Mouse (Mus musculus) stomach, postnatal 0 days (tissue): ENCODE measurements at regions not wholly inside any gene's neighbourhood (a gene's known extent, or its start where the extent isn't known, plus 50 kb on each side); places are given as distances from the start of the nearest gene placed in this dataset.

Source experiments
- ATAC-seq: fragments of 200-750 bp; cut with Nextera tagmentation; 2 replicates; pipeline ENCODE4 v1.8.0; 2017; ENCODE audit not compliant: low FRiP score, low TSS enrichment
- DNase-seq: peaks from one replicate; pipeline ENCODE4 v3.0.0-alpha.2; 2016; ENCODE audit warnings: low spot score
- H3K27ac ChIP-seq: fragments of 300-500 bp; sonication (generic); replicated peaks from 2 replicates; pipeline ENCODE4 v1.5.1; 2014; ENCODE audit warnings: mild to moderate bottlenecking, control low read depth
- H3K27me3 ChIP-seq: fragments of 300-500 bp; sonication (generic); 2 replicates; pipeline ENCODE4 v1.6.1; 2014; ENCODE audit warnings: low read length; ENCODE audit not compliant: control insufficient read depth, insufficient read depth
- H3K36me3 ChIP-seq: fragments of 300-500 bp; sonication (generic); 2 replicates; pipeline ENCODE4 v1.6.1; 2014; ENCODE audit warnings: low read length, mixed read lengths; ENCODE audit not compliant: control insufficient read depth, insufficient read depth
- H3K4me1 ChIP-seq: fragments of 300-500 bp; sonication (generic); replicated peaks from 2 replicates; pipeline ENCODE4 v1.6.1; 2014; ENCODE audit warnings: antibody characterized with exemption; ENCODE audit not compliant: control insufficient read depth, insufficient read depth
- H3K4me2 ChIP-seq: fragments of 300-500 bp; sonication (generic); replicated peaks from 2 replicates; pipeline ENCODE4 v1.6.1; 2014; ENCODE audit warnings: low read depth, mild to moderate bottlenecking, control low read depth, moderate library complexity
- H3K4me3 ChIP-seq: fragments of 300-500 bp; sonication (generic); 2 replicates; pipeline ENCODE4 v1.5.1; 2014; ENCODE audit warnings: low read depth, low read length, control low read depth
- H3K9ac ChIP-seq: fragments of 300-500 bp; sonication (generic); 2 replicates; pipeline ENCODE4 v1.6.1; 2014; ENCODE audit warnings: mild to moderate bottlenecking, low read length, control low read depth, mixed read lengths
- H3K9me3 ChIP-seq: fragments of 300-500 bp; sonication (generic); 2 replicates; pipeline ENCODE4 v1.6.1; 2016; ENCODE audit warnings: low read length; ENCODE audit not compliant: control insufficient read depth
- CTCF ChIP-seq: IDR thresholded peaks from 2 replicates; pipeline ENCODE4 v1.5.1; 2016; ENCODE audit warnings: antibody characterized with exemption, low read depth, mild to moderate bottlenecking, moderate library complexity
- EP300 ChIP-seq: optimal IDR thresholded peaks from 2 replicates; pipeline ENCODE3; 2016; ENCODE audit warnings: antibody characterized with exemption
- WGBS: fragments of 180-500 bp; shearing (Covaris S2); extraction: QIAGEN DNeasy Blood & Tissue Kit; methylation state at CpG from one replicate; pipeline ENCODE4 v1.1.7; 2014; 5-methylcytosine and 5-hydroxymethylcytosine counted together

- Histone ChIP-seq H3K4me2 (no peak overlapping the region), H3K4me3 (no peak overlapping the region), H3K27ac (no peak overlapping the region), H3K36me3 (no peaks in the 10 kb centered on the region), H3K9ac (no peak overlapping the region), H3K27me3 (no peaks in the 10 kb centered on the region), H3K9me3 (no peaks in the 10 kb centered on the region), H3K4me1 (no peaks in the 10 kb centered on the region)
- DNase-seq (no peak), ATAC-seq (no peak)
- WGBS, result 74% methylated on average over 4 of the region's 4 CpGs
- no peak for TF ChIP-seq EP300
- TF ChIP-seq CTCF, result no peak
These were observed 870.7 kb downstream of the Tbl1xr1 start for GRCm38 (mm10) chr3:22947181-22947580.

GRCm38 (mm10) chr3:22948168-22948768, 871.8 kb downstream of the Tbl1xr1 start:
- Histone ChIP-seq H3K4me1 (no peaks in the 10 kb centered on the region), H3K36me3 (no peaks in the 10 kb centered on the region), H3K4me2 (no peak overlapping the region), H3K27ac (no peak overlapping the region), H3K27me3 (no peaks in the 10 kb centered on the region), H3K4me3 (no peak overlapping the region), H3K9ac (no peak overlapping the region), H3K9me3 (no peaks in the 10 kb centered on the region)
- no peak for DNase-seq
- WGBS, result 34% methylated on average over 5 of the region's 5 CpGs
- ATAC-seq, result no peak
- TF ChIP-seq CTCF, result no peak
- no peak for TF ChIP-seq EP300

- H3K9ac ChIP-seq, result no peak overlapping the region
- no peaks in the 10 kb centered on the region for H3K27me3 ChIP-seq
- no peak overlapping the region for H3K4me3 ChIP-seq
- DNase-seq (no peak), ATAC-seq (no peak)
- H3K9me3 ChIP-seq, result no peaks in the 10 kb centered on the region
- H3K4me2 ChIP-seq, result no peak overlapping the region
- H3K4me1 ChIP-seq, result no peaks in the 10 kb centered on the region
- TF ChIP-seq CTCF (no peak), EP300 (no peak)
- H3K27ac ChIP-seq, result no peak overlapping the region
- no peaks in the 10 kb centered on the region for H3K36me3 ChIP-seq
- 31% methylated on average over 1 of the region's 1 CpGs for WGBS
These were observed 881.0 kb downstream of the Tbl1xr1 start for GRCm38 (mm10) chr3:22957422-22957821.

GRCm38 (mm10) chr3:22972681-22973080, 896.2 kb downstream of the Tbl1xr1 start:
- H3K27me3 ChIP-seq, result no peaks in the 10 kb centered on the region
- 78% methylated on average over 1 of the region's 1 CpGs for WGBS
- H3K9me3 ChIP-seq, result no peaks in the 10 kb centered on the region
- H3K4me2 ChIP-seq, result no peak overlapping the region
- TF ChIP-seq CTCF, result no peak
- H3K27ac ChIP-seq, result no peak overlapping the region
- H3K9ac ChIP-seq, result no peak overlapping the region
- H3K4me1 ChIP-seq, result no peaks in the 10 kb centered on the region
- no peaks in the 10 kb centered on the region for H3K36me3 ChIP-seq
- no peak overlapping the region for H3K4me3 ChIP-seq
- ATAC-seq (no peak), DNase-seq (no peak)

- H3K9ac ChIP-seq, result no peak overlapping the region
- no peaks in the 10 kb centered on the region for H3K27me3 ChIP-seq
- 43% methylated on average over 1 of the region's 1 CpGs for WGBS
- H3K36me3 ChIP-seq, result no peaks in the 10 kb centered on the region
- H3K4me1 ChIP-seq, result no peaks in the 10 kb centered on the region
- DNase-seq (no peak), ATAC-seq (no peak)
- no peak overlapping the region for H3K27ac ChIP-seq
- TF ChIP-seq EP300 (no peak), CTCF (no peak)
- no peaks in the 10 kb centered on the region for H3K9me3 ChIP-seq
- H3K4me2 ChIP-seq, result no peak overlapping the region
- H3K4me3 ChIP-seq, result no peak overlapping the region
These were observed 900.3 kb downstream of the Tbl1xr1 start for GRCm38 (mm10) chr3:22976801-22977200.

- Histone ChIP-seq H3K4me1 (no peaks in the 10 kb centered on the region), H3K9ac (no peak overlapping the region), H3K36me3 (no peaks in the 10 kb centered on the region), H3K27ac (no peak overlapping the region), H3K27me3 (no peaks in the 10 kb centered on the region), H3K9me3 (no peaks in the 10 kb centered on the region), H3K4me3 (no peak overlapping the region), H3K4me2 (no peak overlapping the region)
- ATAC-seq (no peak), DNase-seq (no peak)
- WGBS, result 81% methylated on average over 1 of the region's 1 CpGs
- TF ChIP-seq EP300 (no peak), CTCF (no peak)
These were observed 903.7 kb downstream of the Tbl1xr1 start for GRCm38 (mm10) chr3:22979896-22980890.
